Comparison of ENCODE assay signal across 9 mouse cellular contexts in genomic region chr4:111664146-111664545, GRCm38 (mm10). TPM values are rescaled to one million over a fixed set of nuclear protein-coding genes. Genes with fewer than 3 reads are reported as not detected.
DNase-seq lines count a peak whose midpoint lies in the region; ATAC-seq lines count a peak whose summit lies in the region.
"Had no signal": no experiment of that assay in that cellular context is flagged by ENCODE, and none has a peak within 500 bp of the region (broad histone marks: within the 10 kb centered on the region; RNA-seq: fewer than 3 reads in every experiment).

No protein-coding gene starts in this region.

- 23% methylated on average over 3 of the region's 3 CpGs for WGBS in kidney, embryonic 15.5 days
- 31% methylated on average over 3 of the region's 3 CpGs for WGBS in neural tube, embryonic 14.5 days

- no peaks in the 10 kb centered on the region for H3K9me3 ChIP-seq in kidney, embryonic 15.5 days (replicated peaks)
- no peaks in the 10 kb centered on the region for H3K9me3 ChIP-seq in neural tube, embryonic 14.5 days (ENCODE audit: control insufficient read depth, low read length)

- ATAC-seq in kidney, embryonic 15.5 days (replicated peaks; ENCODE audit: low FRiP score), result peak; percentile 16; the same call in 1 of the 2 replicates
- ATAC-seq in neural tube, embryonic 14.5 days (ENCODE audit: low read depth), result peak; percentile 62; the same call in 1 of the 2 replicates

- no peaks in the 10 kb centered on the region for H3K36me3 ChIP-seq in kidney, embryonic 15.5 days
- no peaks in the 10 kb centered on the region for H3K36me3 ChIP-seq in neural tube, embryonic 14.5 days (ENCODE audit: control insufficient read depth, insufficient read depth, low read length)

- H3K9ac ChIP-seq in kidney, embryonic 15.5 days, result no peak overlapping the region
- H3K9ac ChIP-seq in neural tube, embryonic 14.5 days (replicated peaks; ENCODE audit: low read depth, low read length), result no peak overlapping the region

- peaks cover 21% of the 10 kb centered on the region for H3K4me1 ChIP-seq in kidney, embryonic 15.5 days
- H3K4me1 ChIP-seq in neural tube, embryonic 14.5 days (ENCODE audit: control insufficient read depth, insufficient read depth, low read length), result peaks cover 16% of the 10 kb centered on the region

- no peak overlapping the region for H3K4me2 ChIP-seq in kidney, embryonic 15.5 days
- no peak overlapping the region for H3K4me2 ChIP-seq in neural tube, embryonic 14.5 days (ENCODE audit: low read depth, low read length)

- no peak overlapping the region for H3K4me3 ChIP-seq in kidney, embryonic 15.5 days (replicated peaks)
- no peak overlapping the region for H3K4me3 ChIP-seq in neural tube, embryonic 14.5 days (ENCODE audit: low read depth, low read length)
- H3K4me3 ChIP-seq: left cerebral cortex, adult 2 months had no signal

- no peaks in the 10 kb centered on the region for H3K27me3 ChIP-seq in kidney, embryonic 15.5 days
- H3K27me3 ChIP-seq in neural tube, embryonic 14.5 days (ENCODE audit: control insufficient read depth, insufficient read depth, low read length), result no peaks in the 10 kb centered on the region

- peak; percentile 21 to 36 for DNase-seq in frontal cortex, postnatal 36 days (ENCODE audit: low spot score in 2 of 2)
- DNase-seq in frontal cortex, postnatal 10 days (ENCODE audit: low spot score in 2 of 2), result no peak
- peak; percentile 40 for DNase-seq in urinary bladder, postnatal 14 days (ENCODE audit: low spot score)
- DNase-seq in urinary bladder, postnatal 25 days (ENCODE audit: low spot score), result no peak
- no peak for DNase-seq in spleen, adult 12 weeks (ENCODE audit: low spot score)
- no peak for DNase-seq in urinary bladder, adult 2 months (ENCODE audit: low spot score)

- peak overlapping the region; percentile 82 for H3K27ac ChIP-seq in kidney, embryonic 15.5 days
- no peak overlapping the region for H3K27ac ChIP-seq in neural tube, embryonic 14.5 days (ENCODE audit: low read depth, low read length)
- H3K27ac ChIP-seq: left cerebral cortex, adult 2 months had no signal

RNA-seq across cellular contexts. Expression of gene Spata6, which starts 55.6 kb away (rescaled TPM):
- 30.7 and 31.2 TPM in 2 replicates for polyA plus RNA-seq in kidney, embryonic 15.5 days (2015; fragmentation: Nextera tagmentation; extraction: Ambion mirVana)
- 11.8 and 16.9 TPM in 2 replicates for polyA plus RNA-seq in neural tube, embryonic 14.5 days (2014; fragmentation: Nextera tagmentation; extraction: Ambion mirVana)
- polyA plus RNA-seq in urinary bladder, adult 2 months (2012; rRNA removed), result 27.9 and 28.2 TPM in 2 replicates

Comparison
In these comparisons a context has a peak if more than half of its experiments do, and no peak if none do; other contexts are left out.
1. DNase-seq: peak in frontal cortex, postnatal 36 days (2 of 2) and urinary bladder, postnatal 14 days (single experiment); none in frontal cortex, postnatal 10 days (0 of 2), urinary bladder, postnatal 25 days (single experiment), spleen, adult 12 weeks (single experiment) and urinary bladder, adult 2 months (single experiment).